Mouse (Mus musculus) megakaryocyte, adult 5-6 weeks (primary cell): ENCODE measurements at regions not wholly inside any gene's neighbourhood (a gene's known extent, or its start where the extent isn't known, plus 50 kb on each side); places are given as distances from the start of the nearest gene placed in this dataset.
"Not testable (repeated sequence)": the region's sequence is repeated elsewhere in the genome, so short reads cannot be mapped to it uniquely, and the experiment has no call there.

Source experiments
- ATAC-seq: 2 replicates; pipeline ENCODE4 v1.8.0; 2016; ENCODE audit warnings: mild to moderate bottlenecking, inconsistent platforms; ENCODE audit not compliant: poor library complexity, severe bottlenecking

GRCm38 (mm10) chr11:113172497-113173140 lies 390.6 kb downstream of the Sox9 start:
- peak; percentile 78 for ATAC-seq

- ATAC-seq = not testable (repeated sequence)
These were observed 391.3 kb downstream of the Sox9 start for GRCm38 (mm10) chr11:113173317-113173716.

- ATAC-seq = peak; percentile 59
These were observed 392.0 kb downstream of the Sox9 start for GRCm38 (mm10) chr11:113174011-113174507.

- peak; percentile 29; the same call in 1 of the 2 replicates for ATAC-seq
These were observed 393.3 kb downstream of the Sox9 start for GRCm38 (mm10) chr11:113175323-113175722.

DNA sequence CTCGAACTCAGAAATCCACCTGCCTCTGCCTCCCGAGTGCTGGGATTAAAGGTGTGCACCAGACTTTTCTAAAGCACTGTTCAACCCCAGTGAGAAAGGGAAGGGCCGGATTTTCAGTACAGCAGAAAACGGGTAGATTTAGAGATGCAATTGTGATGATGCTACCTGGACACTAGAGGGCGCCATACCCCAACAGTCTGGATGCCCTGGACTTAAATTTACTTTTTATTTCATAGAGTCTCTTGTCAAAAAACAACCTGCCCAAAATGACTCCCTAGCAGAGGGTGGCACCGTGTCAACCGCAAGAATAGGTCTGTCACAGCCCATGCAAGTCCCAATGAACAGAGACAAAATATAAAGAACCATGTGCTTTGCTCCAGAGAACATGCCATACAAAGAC lies 394.2 kb downstream of the Sox9 start:
- no peak for ATAC-seq

GRCm38 (mm10) chr11:113178375-113178774 lies 396.4 kb downstream of the Sox9 start:
- ATAC-seq = no peak

GRCm38 (mm10) chr11:113180008-113180407 lies 398.0 kb downstream of the Sox9 start:
- no peak for ATAC-seq

DNA sequence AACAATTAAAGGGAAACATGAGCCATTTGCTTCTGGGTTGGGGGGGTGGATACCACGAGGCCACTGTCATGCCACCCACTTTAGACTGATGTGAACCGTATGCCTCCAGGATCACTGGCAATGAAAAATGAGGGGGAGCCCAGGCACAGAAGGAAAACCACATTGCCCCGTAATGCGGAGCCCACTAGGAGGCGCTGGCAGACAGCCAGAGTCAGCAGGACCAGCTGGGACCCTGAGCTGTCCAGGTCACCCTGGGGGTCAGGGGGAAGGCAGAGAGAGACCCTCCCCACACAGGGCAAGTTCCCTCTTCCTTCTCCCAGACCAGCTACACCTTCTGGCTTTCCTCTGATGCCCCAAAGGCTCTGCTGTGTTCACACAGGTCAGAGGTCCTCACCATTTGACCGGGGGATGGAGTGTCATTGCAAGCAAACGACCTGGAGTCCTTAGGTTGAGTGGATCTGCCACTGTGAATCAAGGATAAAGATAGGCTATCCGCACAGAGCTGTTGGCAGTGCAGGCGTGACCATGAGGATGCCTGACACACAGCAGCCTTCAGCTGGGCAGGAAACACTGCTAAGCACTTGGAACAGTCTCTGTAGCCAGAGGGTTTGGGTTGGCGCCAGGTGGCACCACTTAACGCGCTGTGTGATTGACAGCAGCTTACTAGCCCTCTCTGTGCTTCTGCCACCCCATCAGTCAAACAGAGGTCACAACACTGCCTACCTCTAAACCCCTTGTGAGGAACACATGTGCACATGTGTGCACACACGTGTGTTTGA lies 400.2 kb downstream of the Sox9 start:
- ATAC-seq = no peak

DNA sequence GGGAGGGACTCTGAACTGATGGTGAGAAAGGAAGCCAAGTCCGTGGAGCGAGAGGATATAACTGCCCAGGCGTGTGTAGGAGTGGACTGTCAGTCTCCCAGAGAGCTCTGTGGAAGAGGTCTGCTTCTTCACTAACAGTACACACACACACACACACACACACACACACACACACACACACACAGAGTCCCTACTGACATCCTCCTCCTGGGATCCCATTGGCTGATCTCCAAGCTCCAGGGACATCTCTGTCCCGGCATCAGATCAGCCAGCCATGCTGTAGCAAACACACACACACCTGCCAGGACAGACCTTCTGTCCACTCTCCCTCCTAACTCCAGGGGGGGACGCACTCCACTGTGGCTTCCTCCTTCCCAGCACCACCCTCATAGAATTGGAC lies 401.5 kb downstream of the Sox9 start:
- no peak for ATAC-seq

DNA sequence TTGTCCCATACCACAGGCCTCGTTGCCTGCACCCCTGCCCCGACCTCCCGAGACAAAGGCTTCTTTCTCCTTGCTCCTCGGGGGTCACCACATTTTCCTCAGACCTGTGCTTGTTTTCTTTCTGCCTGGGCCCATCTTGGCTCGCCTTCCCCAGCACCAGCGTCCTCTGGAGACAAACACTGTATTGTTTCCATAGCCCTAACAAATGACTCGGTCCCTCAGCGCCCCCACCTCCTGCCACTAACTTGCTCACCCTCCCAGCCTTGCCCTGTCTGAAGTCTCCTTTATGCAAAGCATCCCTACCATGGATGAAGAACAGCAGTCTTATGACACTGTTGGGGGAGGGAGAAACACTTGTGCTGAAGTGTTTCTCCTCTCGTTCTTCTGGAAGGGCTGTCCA lies 402.1 kb downstream of the Sox9 start:
- no peak for ATAC-seq

DNA sequence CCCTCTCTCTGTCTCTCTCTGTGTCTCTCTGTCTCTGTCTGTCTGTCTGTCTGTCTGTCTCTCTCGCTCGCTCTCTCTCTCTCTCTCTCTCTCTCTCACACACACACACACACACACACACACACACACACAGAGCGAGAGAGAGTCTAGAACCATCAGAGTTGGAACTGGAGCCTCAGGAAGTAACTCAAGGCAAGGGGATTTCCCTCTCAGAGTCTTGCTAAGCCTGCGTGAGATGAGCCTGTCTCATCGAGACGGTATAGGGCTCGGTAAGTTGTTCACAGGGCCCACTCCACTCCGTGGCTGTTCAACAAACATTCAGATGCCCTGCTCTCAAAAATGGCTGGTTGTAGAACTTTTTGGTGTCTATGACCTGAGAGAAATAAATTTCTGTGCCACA lies 405.4 kb downstream of the Sox9 start:
- ATAC-seq = no peak

- ATAC-seq = no peak
These were observed 406.4 kb downstream of the Sox9 start for GRCm38 (mm10) chr11:113188263-113188920.

DNA sequence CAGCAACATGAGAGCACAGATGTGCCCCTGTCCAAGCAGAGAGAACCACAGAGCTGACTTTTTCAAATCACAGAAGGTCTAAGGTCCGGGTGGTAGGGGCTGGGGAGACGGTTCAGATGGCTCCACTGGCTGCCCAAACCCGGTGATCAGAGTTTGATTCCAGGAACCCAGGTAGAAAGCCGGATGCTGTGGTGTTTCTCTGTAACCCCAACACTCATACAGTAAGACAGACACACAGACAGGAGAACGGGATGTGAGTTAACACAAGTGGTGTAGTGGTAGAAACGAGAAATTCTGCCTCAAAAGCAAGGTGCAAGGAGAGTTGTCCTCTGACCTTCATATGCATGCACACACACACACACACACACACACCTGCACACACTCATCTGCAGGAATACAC lies 408.0 kb downstream of the Sox9 start:
- ATAC-seq = no peak

DNA sequence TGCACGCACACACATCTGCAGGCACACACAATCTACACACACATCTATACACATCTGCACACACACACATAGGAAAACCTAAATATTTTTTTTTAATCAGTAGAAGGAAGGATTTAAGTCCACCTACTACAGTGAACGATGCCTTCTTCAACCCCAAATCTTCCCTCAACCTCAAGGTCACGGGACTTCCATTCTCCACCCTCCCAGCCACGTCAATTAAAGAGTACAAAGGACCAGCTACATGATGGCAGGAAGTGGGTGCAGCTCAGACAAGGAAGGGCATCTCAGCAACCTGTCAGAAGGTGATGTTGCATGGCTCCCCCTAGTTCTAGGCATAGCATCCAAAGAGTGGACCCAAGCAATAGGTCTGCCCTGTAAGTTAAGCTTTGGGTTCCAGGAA lies 408.5 kb downstream of the Sox9 start:
- 0 out of 2 replicates have a peak, but pooled peaks have one; percentile 24 for ATAC-seq

GRCm38 (mm10) chr11:113191006-113191405 lies 409.0 kb downstream of the Sox9 start:
- no peak for ATAC-seq

DNA sequence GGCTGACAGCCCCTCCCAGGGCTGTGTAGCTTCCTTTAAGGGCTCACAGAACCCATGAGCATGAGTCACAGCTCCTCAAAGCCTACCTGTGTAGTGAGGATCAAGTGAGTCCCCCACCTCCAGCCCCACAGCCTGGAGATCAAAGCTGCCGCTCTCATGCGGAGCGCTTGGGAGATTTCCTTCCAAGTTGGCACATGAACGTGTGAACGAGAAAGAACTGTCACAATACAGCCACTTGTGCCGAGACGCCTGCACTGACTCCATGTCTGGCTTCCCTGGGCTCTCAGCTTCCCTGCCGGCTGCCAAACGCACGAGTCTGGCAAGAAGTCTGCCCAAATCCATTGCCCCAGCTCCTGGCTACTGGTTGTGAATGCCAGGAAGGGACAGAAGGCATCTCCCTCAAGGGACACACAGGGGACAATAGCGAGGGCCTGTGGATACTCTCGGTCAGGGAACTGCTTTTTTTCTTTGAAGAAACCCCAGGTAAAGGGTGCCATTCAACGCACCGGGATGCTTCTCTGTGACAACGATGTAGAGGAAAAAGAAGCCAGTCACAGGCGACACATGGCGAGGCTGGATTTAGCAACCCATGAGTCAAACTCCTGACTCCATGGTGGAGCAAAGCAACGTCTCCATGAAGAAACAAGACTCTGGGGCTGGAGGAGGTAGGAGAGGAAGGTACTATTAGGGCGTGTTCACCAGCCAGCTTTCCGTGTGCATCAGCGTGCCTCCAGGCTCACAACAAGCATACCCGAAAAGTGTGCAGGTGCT lies 410.2 kb downstream of the Sox9 start:
- ATAC-seq = no peak

DNA sequence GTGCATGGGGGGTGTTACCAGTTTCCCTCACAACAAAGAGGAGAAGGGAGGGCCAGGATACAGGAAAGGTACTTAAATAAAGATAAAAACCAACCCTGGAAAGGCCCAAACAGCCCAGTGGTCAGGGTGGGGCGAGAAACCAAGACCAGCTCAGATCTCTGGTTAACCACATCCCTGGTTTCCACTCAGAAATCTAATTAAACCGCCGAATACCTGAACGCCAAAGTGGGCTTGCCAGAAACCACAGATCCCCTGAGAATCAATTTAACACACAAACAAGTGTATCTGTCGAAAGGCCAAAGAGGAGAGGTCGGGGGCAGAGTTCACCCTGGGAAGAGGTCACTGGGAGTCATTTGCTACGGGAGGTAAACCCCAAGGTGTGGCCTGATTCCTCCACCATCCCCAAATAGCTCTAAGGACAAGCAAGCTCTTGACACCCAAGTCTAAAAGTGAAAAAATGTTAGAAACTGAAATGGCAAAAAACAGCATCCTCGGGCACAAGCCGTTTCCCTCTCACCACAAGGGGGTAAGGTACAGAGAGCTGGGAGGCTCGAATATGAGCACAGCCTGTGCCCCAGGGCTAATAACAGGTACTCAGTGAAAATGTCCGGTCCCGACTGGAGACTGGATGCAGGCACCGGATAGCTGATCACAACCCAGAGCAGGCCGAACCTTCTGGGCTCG lies 412.3 kb downstream of the Sox9 start:
- ATAC-seq = peak; percentile 6; the same call in 1 of the 2 replicates
